Mouse (Mus musculus) bone marrow macrophage, adult 2 months (primary cell): ENCODE measurements around the gene B2m.

ENCODE experiments used
- CTCF ChIP-seq: IDR thresholded peaks from 2 replicates; pipeline ENCODE4 v1.5.1; 2012; ENCODE audit warnings: low read depth, mild to moderate bottlenecking, low read length, moderate library complexity
- POLR2A ChIP-seq: IDR thresholded peaks from 2 replicates; pipeline ENCODE4 v1.6.1; 2012; ENCODE audit warnings: mild to moderate bottlenecking, low read depth, low read length, borderline replicate concordance

DNA sequence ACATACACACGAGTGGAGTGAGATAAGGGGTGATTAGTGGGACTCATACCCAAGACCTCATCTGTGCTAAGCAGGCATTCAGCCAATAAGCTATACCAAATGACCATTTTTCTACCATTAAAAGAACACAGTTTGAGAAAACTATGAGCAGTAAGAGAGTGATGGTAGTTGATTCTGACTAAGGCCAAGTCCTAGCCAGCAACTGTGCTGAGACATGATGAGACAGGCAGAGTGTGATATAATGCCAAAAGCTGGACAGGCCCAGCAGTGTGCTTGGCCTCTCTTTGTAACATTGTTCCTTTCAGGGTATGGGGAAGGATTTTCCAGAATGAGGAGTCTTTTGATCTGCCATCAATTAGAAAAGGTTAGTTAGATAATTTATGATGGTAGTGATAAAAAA lies 54.0 kb downstream of the B2m start:
- no peak for TF ChIP-seq CTCF
- TF ChIP-seq POLR2A, result no peak
